Mouse (Mus musculus) ES-E14 (cell line): ENCODE results near the gene Cpeb2. TPM values are rescaled to one million over a fixed set of nuclear protein-coding genes. Genes with fewer than 3 reads are reported as not detected.

Experiments used
- DNase-seq: peaks from one replicate; pipeline ENCODE4 v3.0.0-alpha.2; 2013; ENCODE audit warnings: low read depth, low spot score
- H3K27ac ChIP-seq: 2 replicates; pipeline ENCODE4 v1.5.1; 2012; ENCODE audit warnings: low read depth, mild to moderate bottlenecking, low read length, moderate library complexity, mixed read lengths; ENCODE audit not compliant: poor library complexity, insufficient read depth, severe bottlenecking
- H3K36me3 ChIP-seq: 2 replicates; pipeline ENCODE4 v1.6.1; 2012; ENCODE audit warnings: mild to moderate bottlenecking, low read length, moderate library complexity, mixed read lengths; ENCODE audit not compliant: control insufficient read depth, poor library complexity, insufficient read depth, severe bottlenecking
- H3K4me1 ChIP-seq, 2 experiments: fragments of 150-350 bp in 1 of 2; sonication (generic) in 1 of 2; 2 replicates each; pipeline ENCODE4 v1.6.1; 2012; ENCODE audit warnings: low read length in 2 of 2, mild to moderate bottlenecking in 1 of 2, mixed read lengths in 1 of 2; ENCODE audit not compliant: control insufficient read depth in 2 of 2, insufficient read depth in 2 of 2, poor library complexity in 1 of 2
- H3K4me3 ChIP-seq, 2 experiments: fragments of 150-350 bp in 1 of 2; sonication (generic) in 1 of 2; 2 replicates each; pipeline ENCODE4 v1.5.1; 2012; ENCODE audit warnings: low read length in 2 of 2, low read depth in 1 of 2, mild to moderate bottlenecking in 1 of 2, mixed read lengths in 1 of 2; ENCODE audit not compliant: insufficient read depth in 1 of 2, poor library complexity in 1 of 2, severe bottlenecking in 1 of 2
- H3K9ac ChIP-seq: 2 replicates; pipeline ENCODE4 v1.6.1; 2012; ENCODE audit warnings: low read depth, mild to moderate bottlenecking, low read length, mixed read lengths; ENCODE audit not compliant: poor library complexity, insufficient read depth, severe bottlenecking
- H3K9me3 ChIP-seq: fragments of 150-350 bp; sonication (generic); 2 replicates; pipeline ENCODE4 v1.6.1; 2012; ENCODE audit warnings: low read depth, mild to moderate bottlenecking, low read length; ENCODE audit not compliant: control insufficient read depth, insufficient read depth
- CHD2 ChIP-seq: IDR thresholded peaks from 2 replicates; pipeline ENCODE4 v1.6.1; 2014; ENCODE audit warnings: mild to moderate bottlenecking, low read depth, low read length, inconsistent platforms
- HCFC1 ChIP-seq: IDR thresholded peaks from 2 replicates; pipeline ENCODE4 v1.6.1; 2012; ENCODE audit warnings: low read length, inconsistent platforms, borderline replicate concordance; ENCODE audit not compliant: insufficient read depth
- MAFK ChIP-seq: IDR thresholded peaks from 2 replicates; pipeline ENCODE4 v1.6.1; 2014; ENCODE audit warnings: mild to moderate bottlenecking, low read depth, low read length, inconsistent platforms; ENCODE audit not compliant: insufficient read depth
- ZC3H11A ChIP-seq: IDR thresholded peaks from 2 replicates; pipeline ENCODE4 v1.6.1; 2012; ENCODE audit warnings: low read depth, mild to moderate bottlenecking, inconsistent platforms, low read length, borderline replicate concordance
- ZNF384 ChIP-seq: IDR thresholded peaks from 2 replicates; pipeline ENCODE4 v1.6.1; 2012; ENCODE audit warnings: low read depth, low read length, inconsistent platforms
- in situ Hi-C, 2 experiments: fragments of 600-800 bp; cut with MboI; formaldehyde crosslinking; loops; one replicate each; pipeline ENCODE4 v1.15.1; 2025; ENCODE audit warnings: low sequenced_read_pairs in 2 of 2, inconsistent platforms in 1 of 2; ENCODE audit not compliant: unreplicated experiment in 2 of 2
- total RNA-seq: library from RNA; depleted of rRNA; stranded (reverse); fragments of 300-350 nt; gene quantifications from 2 replicates; pipeline ENCODE4 v1.2.3, GENCODE M21; 2012

Gene Cpeb2
- total RNA-seq, 1 experiment = 4.1 TPM

DNA sequence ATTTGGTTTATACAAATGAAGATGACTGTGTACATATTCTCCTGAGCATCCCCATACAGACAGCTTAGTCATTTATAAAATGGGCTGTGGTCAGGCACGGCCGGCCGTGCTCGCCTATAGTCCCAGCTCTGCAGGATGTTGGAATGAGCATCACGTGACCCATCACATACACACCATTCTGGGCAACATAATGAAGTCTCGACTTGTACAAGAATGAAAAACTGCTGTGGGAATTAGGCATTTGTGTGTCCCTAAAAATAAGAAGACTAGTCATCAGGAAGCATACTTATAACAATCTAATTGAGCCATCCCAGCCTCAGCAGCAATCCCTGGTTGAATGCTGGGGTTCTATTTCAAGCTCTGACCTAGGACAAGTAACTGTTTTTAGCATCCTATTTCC is 28.8 kb downstream of the Cpeb2 start:
- Histone ChIP-seq H3K9ac (no peak overlapping the region), H3K9me3 (no peaks in the 10 kb centered on the region), H3K4me3 (no peak overlapping the region), H3K27ac (no peak overlapping the region), H3K36me3 (no peaks in the 10 kb centered on the region), H3K4me1 (no peaks in the 10 kb centered on the region)
- no peak for TF ChIP-seq ZC3H11A
- in situ Hi-C loops = no loop called here
- DNase-seq = no peak

DNA sequence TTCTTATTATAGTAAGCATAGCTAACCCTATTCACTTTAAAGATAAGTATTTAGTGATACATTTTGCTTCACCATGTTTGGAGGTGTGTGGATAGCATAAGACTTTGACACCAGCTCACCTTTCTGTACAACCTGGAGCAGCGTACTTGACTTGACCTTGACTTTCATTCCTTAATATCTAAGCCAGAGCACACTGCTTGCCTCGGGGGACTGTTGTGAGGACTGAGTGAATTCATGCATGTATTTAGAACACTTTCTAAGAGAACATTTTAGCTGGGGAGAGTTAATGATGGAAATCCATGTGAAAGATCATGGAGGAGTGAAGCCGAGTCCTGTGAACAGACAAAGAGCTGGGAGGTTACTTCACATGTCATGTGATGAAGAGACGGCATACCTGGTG is 31.0 kb downstream of the Cpeb2 start:
- Histone ChIP-seq H3K9me3 (no peaks in the 10 kb centered on the region), H3K4me1 (no peaks in the 10 kb centered on the region), H3K36me3 (no peaks in the 10 kb centered on the region), H3K4me3 (no peak overlapping the region), H3K27ac (no peak overlapping the region), H3K9ac (no peak overlapping the region)
- no peak for TF ChIP-seq ZC3H11A
- TF ChIP-seq CHD2 = no peak
- no peak for TF ChIP-seq ZNF384
- TF ChIP-seq MAFK = no peak
- TF ChIP-seq HCFC1 = no peak
- DNase-seq = no peak
- in situ Hi-C loops = no loop called here

DNA sequence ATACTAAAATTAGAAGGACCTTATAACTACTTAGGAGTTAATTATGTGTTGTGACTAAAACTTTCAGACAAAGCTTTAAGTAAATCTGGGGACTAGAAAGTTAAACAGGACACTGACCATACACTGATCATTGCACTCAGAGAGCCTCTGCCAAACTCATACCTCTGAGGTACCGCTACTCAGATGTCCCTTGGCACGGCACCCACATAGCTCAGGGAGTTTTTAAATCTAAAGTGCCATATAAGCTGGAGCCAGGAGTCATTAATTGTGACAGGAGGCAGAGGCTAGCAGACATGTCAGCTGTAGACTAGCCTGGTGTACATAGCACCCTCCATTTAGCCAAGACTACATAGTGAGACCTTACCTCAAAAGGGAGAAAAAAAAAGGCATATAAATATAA is 31.7 kb downstream of the Cpeb2 start:
- TF ChIP-seq ZC3H11A (no peak), CHD2 (no peak), HCFC1 (no peak), MAFK (no peak), ZNF384 (no peak)
- H3K36me3 ChIP-seq = no peaks in the 10 kb centered on the region
- no peak overlapping the region for H3K27ac ChIP-seq
- in situ Hi-C loops = no loop called here
- H3K9me3 ChIP-seq = no peaks in the 10 kb centered on the region
- H3K4me3 ChIP-seq = no peak overlapping the region
- no peak overlapping the region for H3K9ac ChIP-seq
- H3K4me1 ChIP-seq = no peaks in the 10 kb centered on the region
- no peak for DNase-seq

DNA sequence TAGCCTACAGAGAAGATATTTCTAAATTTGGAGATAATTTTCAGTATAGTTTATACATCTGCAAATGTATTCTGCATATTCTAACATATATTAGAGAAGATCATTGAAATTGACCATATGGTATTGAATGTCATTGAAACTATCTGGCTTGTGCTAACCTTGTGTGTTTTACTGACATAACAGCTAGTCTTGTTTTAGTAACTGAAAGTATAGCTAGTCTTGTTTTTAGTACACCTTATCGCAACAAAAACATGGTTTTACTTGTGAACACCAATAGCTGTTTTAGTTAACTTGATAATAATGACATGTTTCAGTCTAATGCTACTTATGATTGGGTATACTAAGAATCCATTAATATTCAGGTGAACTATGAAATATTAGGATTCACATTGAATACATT is 45.0 kb downstream of the Cpeb2 start:
- H3K4me1 ChIP-seq = no peaks in the 10 kb centered on the region
- H3K9me3 ChIP-seq = no peaks in the 10 kb centered on the region
- no peak for TF ChIP-seq CHD2
- no peak for TF ChIP-seq ZNF384
- TF ChIP-seq MAFK = no peak
- TF ChIP-seq HCFC1 = no peak
- no peak for TF ChIP-seq ZC3H11A
- H3K9ac ChIP-seq = no peak overlapping the region
- H3K36me3 ChIP-seq = no peaks in the 10 kb centered on the region
- no peak for DNase-seq
- no peak overlapping the region for H3K4me3 ChIP-seq
- in situ Hi-C loops = no loop called here
- H3K27ac ChIP-seq = no peak overlapping the region

DNA sequence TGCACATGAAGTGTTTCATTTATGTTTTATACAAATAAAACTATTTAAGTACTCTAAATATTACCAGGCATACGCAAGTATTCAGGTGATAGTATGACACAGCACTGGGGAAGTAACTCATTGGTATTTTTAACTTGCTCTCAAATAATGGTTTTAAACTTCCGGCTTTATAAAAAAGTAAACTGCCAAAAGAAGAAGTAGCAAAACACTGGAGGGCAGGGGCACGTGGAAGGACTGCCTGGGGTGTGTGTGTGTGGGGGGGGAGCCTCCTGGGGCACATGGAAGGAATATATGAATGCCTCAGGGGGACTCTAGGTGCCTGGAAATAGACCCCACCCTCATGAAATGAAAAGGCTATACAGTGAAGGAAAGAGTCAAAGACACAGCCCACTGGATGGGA is 46.8 kb downstream of the Cpeb2 start:
- DNase-seq = no peak

More for the DNA sequence above, 46.8 kb downstream of the Cpeb2 start:
- H3K9ac ChIP-seq = no peak overlapping the region
- TF ChIP-seq CHD2 (no peak), MAFK (no peak), ZNF384 (no peak), HCFC1 (no peak), ZC3H11A (no peak)
- no peak overlapping the region for H3K4me3 ChIP-seq
- H3K9me3 ChIP-seq = no peaks in the 10 kb centered on the region
- no peak overlapping the region for H3K27ac ChIP-seq
- in situ Hi-C loops = no loop called here
- no peaks in the 10 kb centered on the region for H3K36me3 ChIP-seq
- H3K4me1 ChIP-seq = no peaks in the 10 kb centered on the region
